Mouse (Mus musculus) brown adipose tissue, adult 24 weeks (tissue): Measurements from ENCODE around the gene Onecut1. TPM values are rescaled to one million over a fixed set of nuclear protein-coding genes. Genes with fewer than 3 reads are reported as not detected.
A peak's percentile ranks its signal among the peaks of the same experiment; 100 is the strongest.

Source experiments
- H3K27ac ChIP-seq: fragments of 200-500 bp; replicated peaks from 2 replicates; pipeline ENCODE4 v1.5.1; 2012; ENCODE audit warnings: low read depth, mild to moderate bottlenecking, low read length
- H3K4me1 ChIP-seq: fragments of 200-500 bp; 2 replicates; pipeline ENCODE4 v1.6.1; 2012; ENCODE audit warnings: low read length, mixed read lengths; ENCODE audit not compliant: control insufficient read depth, insufficient read depth, insufficient read length
- H3K4me3 ChIP-seq: fragments of 200-500 bp; 2 replicates; pipeline ENCODE4 v1.5.1; 2012; ENCODE audit warnings: low read depth, mild to moderate bottlenecking, low read length, moderate library complexity; ENCODE audit not compliant: insufficient read depth
- polyA plus RNA-seq: library from polyadenylated mRNA; stranded (reverse); fragments of >200 nt; gene quantifications from 2 replicates; pipeline ENCODE4 v1.2.4, GENCODE M21; 2012; ENCODE audit not compliant: missing spikeins, insufficient read depth, insufficient read length

The Onecut1 gene
- polyA plus RNA-seq, 1 experiment: not detected

DNA sequence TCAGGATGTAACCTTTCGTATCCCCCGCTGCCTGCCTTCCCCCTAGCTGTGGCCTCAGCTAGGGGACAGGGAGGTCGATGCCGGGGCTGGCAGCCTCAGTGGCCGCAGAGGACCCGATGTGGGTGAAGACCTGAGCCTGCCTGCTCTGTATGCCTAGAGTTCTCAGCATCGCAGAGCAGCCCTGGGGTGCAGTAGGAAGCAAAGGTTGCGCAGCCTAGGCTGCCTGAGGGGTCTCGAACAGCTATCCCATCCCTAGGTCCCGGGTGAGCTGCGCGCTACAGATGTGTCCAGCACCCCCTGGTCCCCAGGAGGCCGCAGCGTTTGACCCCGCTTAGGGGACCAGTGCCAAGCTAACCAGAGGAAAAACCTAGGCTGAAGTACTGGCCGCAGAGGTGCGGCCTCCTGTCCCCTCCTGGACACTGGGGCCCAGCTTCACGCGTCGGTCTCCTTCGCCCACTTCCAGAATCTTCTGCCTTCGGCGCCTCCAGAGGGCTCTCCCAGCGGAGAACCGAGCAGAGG, 7.6 kb upstream of the Onecut1 start:
- Histone ChIP-seq H3K4me1 (peaks cover 2% of the 10 kb centered on the region), H3K27ac (no peak overlapping the region), H3K4me3 (no peak overlapping the region)

- H3K4me3 ChIP-seq: no peak overlapping the region
- H3K4me1 ChIP-seq: no peaks in the 10 kb centered on the region
- H3K27ac ChIP-seq: no peak overlapping the region
These were observed 6.3 kb upstream of the Onecut1 start for GRCm38 (mm10) chr9:74855446-74855845.

GRCm38 (mm10) chr9:74856578-74857507, 4.9 kb upstream of the Onecut1 start:
- H3K27ac ChIP-seq: no peak overlapping the region
- H3K4me3 ChIP-seq: no peak overlapping the region

DNA sequence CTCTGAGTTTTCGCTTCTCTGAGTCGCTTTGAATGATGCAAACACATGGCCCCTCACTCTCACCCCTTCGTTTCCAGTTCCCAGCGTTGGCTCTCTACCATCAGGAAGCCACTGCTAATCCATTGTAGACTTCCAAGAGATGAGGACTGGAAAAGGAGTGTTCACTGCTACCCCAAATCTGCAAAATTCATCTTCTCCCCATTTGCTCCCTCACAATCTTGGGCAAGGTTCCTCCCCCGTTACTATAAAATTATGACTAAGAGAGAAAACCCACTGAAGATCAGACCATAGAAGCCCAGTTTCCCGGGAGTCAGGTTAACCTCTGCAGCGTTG, 4.2 kb upstream of the Onecut1 start:
- Histone ChIP-seq H3K4me1 (peaks cover 5% of the 10 kb centered on the region), H3K27ac (no peak overlapping the region), H3K4me3 (no peak overlapping the region)

More at GRCm38 (mm10) chr9:74856578-74857507, 4.9 kb upstream of the Onecut1 start:
- H3K4me1 ChIP-seq: no peaks in the 10 kb centered on the region; the same call in 1 of the 2 replicates

- Histone ChIP-seq H3K4me3 (no peak overlapping the region), H3K27ac (no peak overlapping the region), H3K4me1 (peaks cover 6% of the 10 kb centered on the region)
These were observed 3.6 kb upstream of the Onecut1 start for GRCm38 (mm10) chr9:74858111-74858510.

- Histone ChIP-seq H3K27ac (no peak overlapping the region), H3K4me1 (peaks cover 6% of the 10 kb centered on the region), H3K4me3 (no peak overlapping the region)
These were observed 1.3 kb upstream of the Onecut1 start for GRCm38 (mm10) chr9:74860461-74860860.

DNA sequence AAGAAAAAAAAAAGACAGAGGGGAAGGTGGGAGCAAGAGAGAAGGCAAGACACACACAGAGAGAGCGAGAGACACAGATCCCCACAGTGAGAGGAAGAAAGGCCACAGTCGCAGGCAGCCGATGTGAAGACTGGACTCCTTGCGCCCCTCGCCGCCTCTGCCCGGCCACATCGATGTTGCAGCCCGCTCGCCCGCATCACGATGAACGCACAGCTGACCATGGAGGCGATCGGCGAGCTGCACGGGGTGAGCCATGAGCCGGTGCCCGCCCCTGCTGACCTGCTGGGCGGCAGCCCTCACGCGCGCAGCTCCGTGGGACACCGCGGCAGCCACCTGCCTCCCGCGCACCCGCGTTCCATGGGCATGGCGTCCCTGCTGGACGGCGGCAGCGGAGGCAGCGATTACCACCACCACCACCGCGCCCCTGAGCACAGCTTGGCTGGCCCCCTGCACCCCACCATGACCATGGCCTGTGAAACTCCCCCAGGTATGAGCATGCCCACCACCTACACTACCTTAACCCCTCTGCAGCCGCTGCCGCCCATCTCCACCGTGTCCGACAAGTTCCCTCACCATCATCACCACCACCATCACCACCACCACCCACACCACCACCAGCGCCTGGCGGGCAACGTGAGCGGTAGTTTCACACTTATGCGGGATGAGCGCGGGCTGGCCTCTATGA, 517 bp downstream of the Onecut1 start:
- Histone ChIP-seq H3K4me1 (peaks cover 6% of the 10 kb centered on the region), H3K27ac (no peak overlapping the region), H3K4me3 (peak overlapping the region; percentile 27)

GRCm38 (mm10) chr9:74862783-74863654, 1.3 kb downstream of the Onecut1 start:
- peak overlapping the region; percentile 27; the same call in 1 of the 2 replicates for H3K4me3 ChIP-seq
- peaks cover 6% of the 10 kb centered on the region for H3K4me1 ChIP-seq
- H3K27ac ChIP-seq: no peak overlapping the region

DNA sequence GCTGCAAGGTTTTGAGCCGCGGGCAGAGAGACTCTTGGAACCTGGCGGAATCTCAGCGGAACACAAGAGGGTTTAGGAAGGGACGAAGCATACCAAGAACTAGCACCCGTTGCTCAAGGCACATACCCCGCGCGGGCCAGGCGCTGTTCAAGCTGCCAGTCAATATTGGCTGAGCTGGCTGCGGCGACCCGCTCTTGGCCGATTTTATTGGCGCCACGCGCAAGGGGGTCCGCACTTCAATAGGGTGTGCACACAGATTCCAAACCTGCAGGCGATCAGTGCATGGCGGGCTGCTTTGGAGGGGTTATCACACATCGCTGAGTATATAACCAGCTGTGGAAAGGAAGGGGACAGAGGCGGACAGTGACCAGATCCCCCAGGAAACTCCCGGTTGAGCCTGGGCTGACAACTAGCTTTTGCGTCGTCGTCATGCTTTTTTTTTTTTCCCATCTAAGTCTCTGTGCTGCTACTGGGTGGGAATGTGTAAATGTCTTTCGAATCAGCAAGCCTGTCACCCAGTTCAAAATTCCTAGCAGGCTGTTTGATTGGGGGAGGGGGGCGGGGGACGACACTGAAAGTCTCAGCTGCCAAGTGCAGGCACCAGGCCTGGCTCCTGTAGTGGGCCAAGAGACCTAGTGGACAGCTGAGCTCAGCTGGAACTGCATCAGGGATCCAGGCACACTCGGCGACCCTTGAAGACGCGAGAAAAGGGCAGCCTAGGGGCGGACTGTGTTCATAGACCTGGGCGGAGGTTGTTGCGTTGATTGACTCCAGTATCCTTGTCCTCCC, 2.1 kb downstream of the Onecut1 start:
- Histone ChIP-seq H3K4me3 (no peak overlapping the region), H3K27ac (no peak overlapping the region), H3K4me1 (peaks cover 6% of the 10 kb centered on the region)

- no peak overlapping the region for H3K27ac ChIP-seq
- H3K4me3 ChIP-seq: no peak overlapping the region
These were observed 2.8 kb downstream of the Onecut1 start for GRCm38 (mm10) chr9:74864471-74864870.

DNA sequence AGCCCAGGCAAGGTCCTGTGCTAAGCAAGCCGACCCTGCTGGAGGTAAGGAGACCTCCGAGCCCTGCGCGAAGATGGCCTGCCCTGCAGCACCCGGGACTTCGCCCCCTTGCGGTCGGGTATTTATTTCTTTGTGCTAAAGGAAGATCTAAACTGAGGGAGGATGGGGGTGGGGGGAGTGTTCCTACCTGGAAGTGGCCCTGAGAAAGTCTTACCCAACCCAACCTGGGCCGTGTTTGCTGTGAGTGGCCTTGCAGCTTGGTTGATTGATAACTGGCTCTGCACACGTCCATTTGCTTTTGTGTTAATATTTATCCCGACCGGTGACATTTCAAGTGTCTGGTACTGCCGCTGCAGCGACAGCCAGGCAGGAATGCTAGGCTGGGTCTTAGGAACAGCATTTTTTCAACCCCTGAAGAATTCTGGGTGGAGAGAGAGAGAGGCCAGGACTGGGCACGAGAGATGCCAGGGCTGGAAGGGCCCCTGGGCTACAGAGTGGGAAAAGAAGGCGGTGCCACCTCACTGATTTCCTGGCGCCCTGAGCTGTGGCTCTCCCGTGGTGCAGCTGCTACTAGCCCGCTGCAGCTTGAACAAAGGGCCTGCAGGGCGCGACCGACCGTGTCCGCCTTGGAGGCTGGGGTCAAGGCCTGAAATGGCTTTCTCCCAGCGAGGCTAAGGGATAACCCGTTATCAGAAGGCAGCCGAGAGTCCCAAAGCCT, 5.0 kb downstream of the Onecut1 start:
- Histone ChIP-seq H3K27ac (no peak overlapping the region), H3K4me3 (no peak overlapping the region), H3K4me1 (peaks cover 6% of the 10 kb centered on the region)

More at GRCm38 (mm10) chr9:74864471-74864870, 2.8 kb downstream of the Onecut1 start:
- peaks cover 6% of the 10 kb centered on the region for H3K4me1 ChIP-seq

GRCm38 (mm10) chr9:74867641-74868205, 6.0 kb downstream of the Onecut1 start:
- no peak overlapping the region for H3K27ac ChIP-seq
- no peak overlapping the region for H3K4me3 ChIP-seq

GRCm38 (mm10) chr9:74868336-74868950, 6.7 kb downstream of the Onecut1 start:
- H3K27ac ChIP-seq: no peak overlapping the region
- H3K4me3 ChIP-seq: no peak overlapping the region
- H3K4me1 ChIP-seq: no peaks in the 10 kb centered on the region

More at GRCm38 (mm10) chr9:74867641-74868205, 6.0 kb downstream of the Onecut1 start:
- no peaks in the 10 kb centered on the region for H3K4me1 ChIP-seq
